Mouse (Mus musculus): ENCODE data around the gene Sstr3.

- no peak for TF ChIP-seq GATA1 (IDR thresholded peaks at IDR 0.05; ENCODE audit: borderline replicate concordance, low read length)
- TF ChIP-seq FLI1 (IDR thresholded peaks at IDR 0.05; ENCODE audit: low read length): no peak
Observed at GRCm38 (mm10) chr15:78535723-78536421, 8.6 kb downstream of the Sstr3 start.

Data from megakaryocyte, embryonic 14.5 days (primary cell).